Mouse (Mus musculus): Measurements from ENCODE around the gene Il17c. TPM values are rescaled to one million over a fixed set of nuclear protein-coding genes. Genes with fewer than 3 reads are reported as not detected.

Gene Il17c
- polyA plus RNA-seq, 1 experiment = not detected

DNA sequence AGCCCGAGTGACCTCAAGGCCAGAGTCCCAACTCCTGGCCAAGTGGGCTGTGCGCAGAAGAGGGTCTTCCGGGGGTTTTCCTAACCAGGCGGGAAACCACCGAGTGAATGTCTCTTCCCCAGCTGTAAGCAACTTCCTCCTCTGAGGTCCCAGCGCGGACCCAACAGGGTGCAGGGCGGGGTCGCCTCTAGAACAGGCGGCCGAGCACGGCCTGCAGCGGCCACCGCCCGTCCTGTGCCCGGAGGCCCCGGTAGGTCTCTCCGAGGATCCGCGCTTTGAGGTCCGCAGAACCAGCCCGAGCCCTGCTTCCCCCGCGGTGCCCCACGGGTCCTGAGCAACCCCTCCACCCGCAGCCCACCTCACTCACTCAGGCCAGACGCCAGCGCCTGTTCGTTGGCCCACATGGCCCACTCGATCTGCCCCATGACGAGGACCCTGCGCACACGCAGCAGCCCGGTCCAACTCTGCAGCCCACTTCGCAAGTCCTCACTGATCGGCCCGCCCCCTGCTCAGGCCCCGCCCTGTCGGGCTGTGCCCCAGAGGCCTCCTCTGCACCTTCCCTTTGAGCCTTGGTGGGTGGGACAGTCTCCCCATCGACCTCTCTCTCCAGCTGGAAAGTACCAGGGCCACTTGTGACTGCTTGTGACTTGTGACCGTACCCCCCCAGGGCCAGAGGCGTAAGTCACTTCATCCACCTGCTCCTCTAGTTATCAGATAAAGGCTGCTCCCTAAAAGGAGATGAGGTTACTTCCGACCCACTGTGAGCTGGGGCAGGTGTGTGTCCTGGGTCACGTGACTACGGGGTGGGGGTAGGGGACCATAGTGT lies 10.8 kb downstream of the Il17c start, which contains the start of gene Cyba:
Gene Cyba, minus strand, starts transcription at position 488 of the 826 bp plus-strand sequence.
- Histone ChIP-seq H3K36me3 (ENCODE audit: control insufficient read depth, insufficient read depth, low read length, poor library complexity, severe bottlenecking) (peaks cover 14% of the 10 kb centered on the region), H3K4me3 (ENCODE audit: low read depth, low read length) (peak within 1 kb of the TSS; percentile 75), H3K27ac (ENCODE audit: insufficient read depth, low read length) (peak within 1 kb of the TSS; percentile 10; the same call in 1 of the 2 replicates), H3K4me1 (ENCODE audit: control insufficient read depth, insufficient read depth, low read length) (no peaks in the 10 kb centered on the region), H3K27me3 (ENCODE audit: control insufficient read depth, insufficient read depth, low read length, poor library complexity, severe bottlenecking) (no peaks in the 10 kb centered on the region), H3K9ac (ENCODE audit: low read depth, poor library complexity, severe bottlenecking) (peak within 1 kb of the TSS; percentile 71), H3K9me3 (replicated peaks; ENCODE audit: control insufficient read depth, insufficient read depth, low read length, poor library complexity, severe bottlenecking) (no peaks in the 10 kb centered on the region)
- TF ChIP-seq POLR2A (IDR thresholded peaks at IDR 0.05; ENCODE audit: insufficient read depth, low read length) = peak; percentile 68
- TF ChIP-seq CTCF (IDR thresholded peaks at IDR 0.05; ENCODE audit: low read depth, low read length) = no peak
- TF ChIP-seq EP300 (IDR thresholded peaks at IDR 0.05; ENCODE audit: insufficient read depth, low read depth, low read length) = peak; percentile 76; the same call in 1 of the 2 replicates

DNA sequence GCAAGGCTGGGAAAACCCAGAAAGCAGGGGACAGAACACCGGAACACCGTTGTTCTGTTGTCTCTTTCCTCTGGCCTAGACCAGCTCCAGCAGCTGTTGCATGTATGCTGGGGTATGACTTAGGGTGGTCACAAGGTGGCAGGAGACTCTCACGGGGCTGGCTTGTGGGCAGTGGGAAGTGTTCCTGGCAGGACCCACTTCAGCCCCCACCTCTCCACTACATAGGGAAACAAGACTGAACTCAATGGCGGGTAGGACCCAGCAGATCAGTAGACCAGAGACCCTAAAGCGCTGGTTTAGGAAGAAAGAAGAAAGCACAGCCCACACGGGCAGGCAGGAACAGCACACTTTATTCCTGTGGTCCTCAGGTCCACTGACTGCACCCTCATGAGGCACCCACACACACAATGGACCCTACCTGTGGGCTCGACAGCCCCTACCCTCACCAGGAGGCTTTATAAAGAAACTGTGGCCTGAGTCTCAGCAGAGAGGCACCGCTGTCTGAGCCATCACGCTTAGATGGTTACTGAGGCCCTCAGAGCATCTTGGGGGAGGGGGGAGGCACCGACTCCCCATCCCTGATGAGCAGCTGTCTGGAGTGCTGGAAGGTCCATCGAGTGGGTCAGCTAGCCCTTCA lies 11.6 kb downstream of the Il17c start:
- no peak overlapping the region for H3K9ac ChIP-seq (ENCODE audit: low read depth, poor library complexity, severe bottlenecking)
- TF ChIP-seq CTCF (IDR thresholded peaks at IDR 0.05; ENCODE audit: low read depth, low read length) = peak; percentile 37
- TF ChIP-seq EP300 (IDR thresholded peaks at IDR 0.05; ENCODE audit: insufficient read depth, low read depth, low read length) = no peak; the same call in 1 of the 2 replicates
- H3K27ac ChIP-seq (ENCODE audit: insufficient read depth, low read length) = peak overlapping the region; percentile 10; the same call in 1 of the 2 replicates
- no peaks in the 10 kb centered on the region for H3K27me3 ChIP-seq (ENCODE audit: control insufficient read depth, insufficient read depth, low read length, poor library complexity, severe bottlenecking)
- H3K4me3 ChIP-seq (ENCODE audit: low read depth, low read length) = peak overlapping the region; percentile 75; the same call in 1 of the 2 replicates
- H3K4me1 ChIP-seq (ENCODE audit: control insufficient read depth, insufficient read depth, low read length) = no peaks in the 10 kb centered on the region
- H3K9me3 ChIP-seq (replicated peaks; ENCODE audit: control insufficient read depth, insufficient read depth, low read length, poor library complexity, severe bottlenecking) = no peaks in the 10 kb centered on the region
- peaks cover 14% of the 10 kb centered on the region for H3K36me3 ChIP-seq (ENCODE audit: control insufficient read depth, insufficient read depth, low read length, poor library complexity, severe bottlenecking)

DNA sequence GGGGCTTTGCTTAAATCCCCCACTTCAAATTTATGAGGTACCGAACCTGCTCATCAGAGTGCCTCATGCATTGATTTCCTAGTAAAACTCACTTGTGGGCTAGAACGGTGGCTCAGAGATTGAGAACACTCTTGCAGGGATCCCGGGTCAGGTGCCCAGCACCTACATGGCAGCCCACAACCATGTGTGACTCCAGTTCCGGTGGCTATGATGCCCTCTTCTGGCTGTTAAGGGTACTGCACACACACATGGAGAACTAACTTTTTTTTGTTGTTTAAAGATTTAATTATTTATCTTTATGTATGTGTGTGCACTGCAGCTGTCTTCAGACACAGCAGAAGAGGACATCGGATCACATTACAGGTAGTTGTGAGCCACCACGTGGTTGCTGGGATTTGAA lies 13.6 kb downstream of the Il17c start:
- Histone ChIP-seq H3K27ac (ENCODE audit: insufficient read depth, low read length) (no peak overlapping the region), H3K36me3 (ENCODE audit: control insufficient read depth, insufficient read depth, low read length, poor library complexity, severe bottlenecking) (peaks cover 14% of the 10 kb centered on the region), H3K4me1 (ENCODE audit: control insufficient read depth, insufficient read depth, low read length) (no peaks in the 10 kb centered on the region), H3K4me3 (ENCODE audit: low read depth, low read length) (no peak overlapping the region), H3K9ac (ENCODE audit: low read depth, poor library complexity, severe bottlenecking) (no peak overlapping the region), H3K27me3 (ENCODE audit: control insufficient read depth, insufficient read depth, low read length, poor library complexity, severe bottlenecking) (no peaks in the 10 kb centered on the region), H3K9me3 (replicated peaks; ENCODE audit: control insufficient read depth, insufficient read depth, low read length, poor library complexity, severe bottlenecking) (no peaks in the 10 kb centered on the region)
- no peak for TF ChIP-seq EP300 (IDR thresholded peaks at IDR 0.05; ENCODE audit: insufficient read depth, low read depth, low read length)
- no peak for TF ChIP-seq POLR2A (IDR thresholded peaks at IDR 0.05; ENCODE audit: insufficient read depth, low read length)
- peak; percentile 49 for TF ChIP-seq CTCF (IDR thresholded peaks at IDR 0.05; ENCODE audit: low read depth, low read length)

DNA sequence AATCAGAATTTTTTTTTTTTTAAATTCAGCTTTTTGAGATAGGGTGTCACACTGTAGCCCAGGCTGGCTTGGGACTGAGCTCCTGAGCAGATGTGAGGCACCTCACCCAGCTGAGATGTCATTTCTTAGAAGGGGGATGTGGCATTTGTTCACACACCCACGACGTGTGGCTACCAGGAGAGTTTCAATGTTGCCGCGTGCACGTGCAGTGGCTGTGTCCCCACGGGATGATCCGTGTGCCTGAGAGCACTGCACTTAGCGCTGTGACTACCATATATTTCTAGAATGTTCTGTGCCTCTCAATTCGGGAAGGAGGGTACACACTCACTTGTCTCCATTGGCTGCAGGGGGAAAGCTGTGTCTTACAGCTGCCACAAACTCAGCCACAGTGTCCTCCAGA lies 14.3 kb downstream of the Il17c start:
- peaks cover 14% of the 10 kb centered on the region for H3K36me3 ChIP-seq (ENCODE audit: control insufficient read depth, insufficient read depth, low read length, poor library complexity, severe bottlenecking)

DNA sequence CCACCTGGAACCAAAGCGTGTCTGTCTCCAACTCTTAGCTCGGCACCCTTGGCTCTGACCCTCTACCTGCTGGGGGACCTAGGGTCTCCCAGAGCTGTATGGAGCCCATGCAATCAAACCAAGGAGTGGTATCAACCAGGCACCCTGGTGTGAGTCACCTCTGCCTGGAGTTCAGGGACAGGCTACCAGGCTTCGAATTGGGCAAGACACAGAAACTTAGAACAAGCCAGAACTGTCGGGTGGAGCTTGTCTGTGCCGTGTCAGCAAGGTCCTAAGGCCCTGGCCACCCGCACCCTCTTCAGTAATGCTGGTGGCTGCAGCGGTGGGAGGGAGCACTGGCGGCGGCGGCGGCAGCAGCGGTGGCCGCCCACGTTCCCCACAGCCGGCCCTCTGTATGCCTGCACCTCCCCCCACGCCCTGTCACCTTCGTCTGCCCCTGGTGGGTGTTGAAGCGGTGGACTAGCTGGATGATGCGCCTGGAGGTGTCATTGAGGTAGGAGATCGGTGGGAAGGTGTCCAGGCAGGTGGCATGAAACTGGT lies 14.8 kb downstream of the Il17c start:
- H3K4me1 ChIP-seq (ENCODE audit: control insufficient read depth, insufficient read depth, low read length) = no peaks in the 10 kb centered on the region
- TF ChIP-seq POLR2A (IDR thresholded peaks at IDR 0.05; ENCODE audit: insufficient read depth, low read length) = no peak
- no peak for TF ChIP-seq CTCF (IDR thresholded peaks at IDR 0.05; ENCODE audit: low read depth, low read length)
- TF ChIP-seq EP300 (IDR thresholded peaks at IDR 0.05; ENCODE audit: insufficient read depth, low read depth, low read length) = no peak

More for the DNA sequence above, 14.3 kb downstream of the Il17c start:
- H3K27me3 ChIP-seq (ENCODE audit: control insufficient read depth, insufficient read depth, low read length, poor library complexity, severe bottlenecking) = no peaks in the 10 kb centered on the region
- no peaks in the 10 kb centered on the region for H3K4me1 ChIP-seq (ENCODE audit: control insufficient read depth, insufficient read depth, low read length)
- no peak overlapping the region for H3K27ac ChIP-seq (ENCODE audit: insufficient read depth, low read length)
- TF ChIP-seq POLR2A (IDR thresholded peaks at IDR 0.05; ENCODE audit: insufficient read depth, low read length) (no peak), CTCF (IDR thresholded peaks at IDR 0.05; ENCODE audit: low read depth, low read length) (no peak), EP300 (IDR thresholded peaks at IDR 0.05; ENCODE audit: insufficient read depth, low read depth, low read length) (no peak)
- H3K4me3 ChIP-seq (ENCODE audit: low read depth, low read length) = no peak overlapping the region
- H3K9me3 ChIP-seq (replicated peaks; ENCODE audit: control insufficient read depth, insufficient read depth, low read length, poor library complexity, severe bottlenecking) = no peaks in the 10 kb centered on the region
- no peak overlapping the region for H3K9ac ChIP-seq (ENCODE audit: low read depth, poor library complexity, severe bottlenecking)

More for the DNA sequence above, 14.8 kb downstream of the Il17c start:
- Histone ChIP-seq H3K27me3 (ENCODE audit: control insufficient read depth, insufficient read depth, low read length, poor library complexity, severe bottlenecking) (no peaks in the 10 kb centered on the region), H3K4me3 (ENCODE audit: low read depth, low read length) (no peak overlapping the region), H3K9ac (ENCODE audit: low read depth, poor library complexity, severe bottlenecking) (no peak overlapping the region), H3K27ac (ENCODE audit: insufficient read depth, low read length) (no peak overlapping the region), H3K9me3 (replicated peaks; ENCODE audit: control insufficient read depth, insufficient read depth, low read length, poor library complexity, severe bottlenecking) (no peaks in the 10 kb centered on the region), H3K36me3 (ENCODE audit: control insufficient read depth, insufficient read depth, low read length, poor library complexity, severe bottlenecking) (peaks cover 14% of the 10 kb centered on the region)
